Mouse (Mus musculus) naive thymus-derived CD4-positive, alpha-beta T cell, adult 5 months (primary cell): ENCODE data around the gene Cwf19l1. TPM values are rescaled to one million over a fixed set of nuclear protein-coding genes. Genes with fewer than 3 reads are reported as not detected.

Source experiments
- polyA plus RNA-seq: library from polyadenylated mRNA; unstranded; fragments of 100-300 nt; shearing (Covaris generic); gene quantifications from one replicate; pipeline ENCODE4 v1.2.1, GENCODE M21; 2017

Cwf19l1 gene
- 27.9 TPM for polyA plus RNA-seq

DNA sequence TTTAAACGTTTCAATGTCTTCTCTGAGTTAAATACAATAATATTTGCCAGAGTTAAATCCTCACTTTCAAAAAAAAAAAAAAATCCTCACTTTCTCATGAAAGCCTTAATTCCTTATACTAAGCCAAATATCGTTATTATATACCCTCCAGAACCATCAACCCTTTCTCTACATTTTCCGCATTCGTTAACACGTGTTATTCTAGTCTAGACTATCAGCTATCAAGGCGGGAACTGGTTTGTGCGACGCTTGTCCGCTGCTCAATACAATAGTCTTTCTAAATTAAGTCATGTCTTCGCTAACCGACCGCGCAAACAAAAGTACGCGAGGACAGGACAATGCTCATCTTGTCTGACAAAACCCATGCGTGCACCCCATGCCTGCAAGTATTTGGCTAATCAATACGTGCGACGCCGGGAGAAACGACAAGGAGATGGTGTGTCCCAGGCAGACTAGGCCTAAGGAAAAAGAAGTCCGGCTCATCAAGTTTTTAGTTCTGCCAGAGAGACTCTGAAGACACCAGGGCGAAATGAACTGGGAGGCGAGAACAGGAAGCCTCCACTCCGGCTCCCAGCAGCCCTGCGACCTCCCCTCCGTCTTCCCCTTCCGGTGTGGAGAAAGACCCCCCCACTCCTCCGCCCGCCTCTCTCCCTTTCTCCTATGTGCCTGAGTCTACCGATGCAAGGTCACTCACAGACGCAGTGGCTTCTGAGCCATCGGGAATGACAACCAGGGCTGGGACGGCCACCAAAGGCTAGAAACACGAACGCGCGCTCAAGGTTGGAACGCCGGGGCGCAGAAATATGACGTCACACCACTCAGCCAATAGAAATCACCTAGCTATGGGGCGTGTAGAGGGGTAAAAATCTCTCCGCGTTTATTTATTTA, at the start of gene Cwf19l1:
Cwf19l1 (minus strand) TSS at position 805 of the 888 bp plus-strand sequence.

GRCm38 (mm10) chr19:44145702-44146567, 10.3 kb upstream of the Cwf19l1 start, which contains the start of gene Bloc1s2:
TSS of gene Bloc1s2 (minus strand) at chr19:44146446.

GRCm38 (mm10) chr19:44106831-44107660, 28.6 kb downstream of the Cwf19l1 start, which contains the start of gene Chuk:
TSS of gene Chuk (minus strand) at chr19:44107480.

GRCm38 (mm10) chr19:44069121-44069913, 66.4 kb downstream of the Cwf19l1 start, which contains the start of gene Erlin1:
TSS of gene Erlin1 (minus strand) at chr19:44069785.

Other genes with a start within 250 kb of the Cwf19l1 start
- 7.4 TPM for gene Dnmbp, start 195.7 kb downstream of the Cwf19l1 start, polyA plus RNA-seq
- gene Cpn1, start 149.3 kb downstream of the Cwf19l1 start, polyA plus RNA-seq, result not detected
- not detected for gene Cyp2c23, start 106.7 kb downstream of the Cwf19l1 start, polyA plus RNA-seq
- gene Erlin1, start 66.1 kb downstream of the Cwf19l1 start, polyA plus RNA-seq, result 6.8 TPM
- 96.2 TPM for gene Chuk, start 28.4 kb downstream of the Cwf19l1 start, polyA plus RNA-seq
- 76.9 TPM for gene Bloc1s2, start 10.6 kb upstream of the Cwf19l1 start, polyA plus RNA-seq
- not detected for gene Pkd2l1, start 56.6 kb upstream of the Cwf19l1 start, polyA plus RNA-seq
- not detected for gene Scd3, start 67.4 kb upstream of the Cwf19l1 start, polyA plus RNA-seq
- 10.5 TPM for gene Scd2, start 157.8 kb upstream of the Cwf19l1 start, polyA plus RNA-seq
- 0.17 TPM for gene Scd4, start 197.2 kb upstream of the Cwf19l1 start, polyA plus RNA-seq